Mouse (Mus musculus): ENCODE measurements around the gene Lim2. TPM values are rescaled to one million over a fixed set of nuclear protein-coding genes. Genes with fewer than 3 reads are reported as not detected.

Lim2 gene
- polyA plus RNA-seq (2012; rRNA removed): not detected in 2 replicates

DNA sequence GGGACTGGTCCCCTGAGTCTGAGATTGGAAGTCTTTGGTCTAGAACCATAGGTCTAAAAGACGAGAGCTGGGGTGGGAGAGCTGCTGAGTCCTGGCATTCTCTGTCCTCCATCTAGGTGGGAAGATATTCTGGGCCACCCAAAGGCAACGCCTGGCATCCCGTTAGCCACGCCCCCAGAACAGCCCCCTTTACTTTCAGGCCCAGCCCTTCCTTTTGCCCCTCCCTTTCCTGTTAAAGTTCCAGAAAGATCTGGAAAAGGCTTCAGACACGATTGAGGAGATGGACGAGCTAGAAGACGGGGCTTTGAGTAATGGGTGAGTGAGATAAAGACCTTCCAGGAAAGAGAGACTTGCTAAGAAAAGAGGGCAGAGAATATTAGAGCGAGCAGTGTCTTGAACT lies at the start of gene Lim2:
Gene Lim2 (plus strand): TSS at position 265 of the 400 bp plus-strand sequence.

DNA sequence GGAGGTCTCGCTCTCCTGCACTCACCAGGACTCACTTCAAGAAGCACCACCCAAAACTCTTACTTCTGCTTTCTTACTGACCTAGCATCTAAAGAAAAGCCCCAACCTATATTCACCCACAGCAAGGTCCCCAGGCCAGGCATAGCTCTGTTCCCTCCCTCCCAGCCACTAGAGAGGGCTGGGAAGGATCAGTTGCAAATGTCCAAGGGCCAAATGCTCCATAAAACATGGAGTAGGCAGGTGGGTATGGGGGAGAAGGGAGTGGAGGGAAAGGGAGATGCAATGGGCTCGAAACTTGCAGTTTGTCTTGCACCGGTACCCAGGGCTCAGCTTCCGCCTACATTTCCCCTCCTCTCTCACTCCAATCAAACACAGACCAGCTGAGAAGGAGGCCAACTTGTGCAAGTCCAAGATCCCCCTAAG lies 19.3 kb upstream of the Lim2 start, which contains the start of gene Siglecg:
Gene Siglecg (plus strand): TSS at position 74 of the 423 bp plus-strand sequence.

GRCm38 (mm10) chr7:43436341-43437255 lies 9.1 kb downstream of the Lim2 start, which contains the start of gene Nkg7:
Nkg7 (plus strand) TSS chr7:43437073.

DNA sequence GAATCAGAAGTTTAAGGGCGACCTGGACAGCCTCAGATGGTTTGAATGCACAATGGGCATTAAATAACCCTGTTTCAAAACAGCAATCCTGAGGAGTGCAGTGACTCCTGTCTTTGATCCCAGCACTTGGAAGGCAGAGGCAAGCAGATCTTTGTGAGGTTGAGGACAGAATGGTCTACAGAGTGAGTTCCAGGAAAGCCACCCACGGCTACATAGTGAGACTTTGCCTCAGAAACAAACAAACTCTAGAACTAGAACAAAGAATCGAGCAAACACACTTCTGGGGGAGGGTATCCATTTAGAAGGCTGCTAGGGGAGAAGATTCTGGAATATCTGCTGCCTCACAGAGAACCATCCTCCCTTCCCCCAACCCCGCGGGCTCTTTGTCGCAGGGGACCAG lies 13.0 kb downstream of the Lim2 start, which contains the start of gene Cldnd2:
Gene Cldnd2 (plus strand): TSS at position 301 of the 400 bp plus-strand sequence.

DNA sequence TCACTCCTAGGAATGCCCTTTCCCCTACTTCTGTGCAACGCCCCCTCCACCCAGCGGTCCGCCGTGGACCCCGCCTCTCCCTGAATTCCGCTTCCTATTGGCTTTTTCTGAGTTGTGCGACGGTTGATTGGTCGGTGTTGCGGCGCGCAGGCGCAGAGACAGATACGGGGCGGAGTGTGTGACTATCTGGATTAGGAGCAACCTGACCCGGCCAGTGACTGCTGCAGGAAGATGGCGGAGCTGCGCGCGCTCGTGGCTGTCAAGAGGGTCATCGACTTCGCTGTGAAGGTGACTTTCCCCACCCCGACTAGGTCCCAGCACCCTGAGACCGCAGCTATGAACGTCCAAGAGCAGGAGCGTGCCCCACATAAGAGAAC lies 16.4 kb downstream of the Lim2 start, which contains the start of the genes Etfb and Gm45233:
Gene Etfb (plus strand): TSS at position 167 of the 377 bp plus-strand sequence.
Gene Gm45233 (plus strand): TSS at position 212 of the 377 bp plus-strand sequence.

DNA sequence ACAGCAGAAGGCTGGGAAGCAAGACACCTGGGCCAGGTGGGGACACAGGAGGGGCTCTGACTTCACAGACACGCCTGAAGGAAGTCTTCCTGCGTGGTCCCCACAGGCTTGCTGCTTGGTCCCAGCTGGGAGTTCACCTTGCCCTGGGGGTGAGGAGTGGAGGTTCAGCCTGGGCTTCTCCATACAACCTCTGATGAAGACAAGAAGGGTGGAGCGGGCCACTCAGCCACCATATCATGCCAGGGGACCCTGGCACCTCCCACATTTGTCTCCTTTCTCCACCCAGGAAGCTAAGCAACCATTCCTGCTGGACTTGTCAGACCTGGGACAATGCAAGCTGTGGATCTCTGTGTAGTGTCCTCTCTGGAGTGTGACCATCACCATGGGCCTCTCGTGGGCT lies 35.4 kb downstream of the Lim2 start, which contains the start of gene Vsig10l:
Gene Vsig10l (plus strand): TSS at position 301 of the 400 bp plus-strand sequence.

Other genes with a start within 250 kb of the Lim2 start
- 21.3 and 23.2 TPM in 2 replicates for gene Zfp715, start 114.4 kb upstream of the Lim2 start, polyA plus RNA-seq (2012; rRNA removed)
- gene Siglecf, start 76.3 kb upstream of the Lim2 start, polyA plus RNA-seq (2012; rRNA removed): 0.08 and 0.11 TPM in 2 replicates
- 0.03 and 0.21 TPM in 2 replicates for gene Siglecg, start 19.5 kb upstream of the Lim2 start, polyA plus RNA-seq (2012; rRNA removed)
- 0.08 TPM in 1 of 2 replicates, not detected in the other for gene Nkg7, start 9.4 kb downstream of the Lim2 start, polyA plus RNA-seq (2012; rRNA removed)
- not detected in 2 replicates for gene Cldnd2, start 13.1 kb downstream of the Lim2 start, polyA plus RNA-seq (2012; rRNA removed)
- 67.2 and 78.6 TPM in 2 replicates for gene Etfb, start 16.4 kb downstream of the Lim2 start, polyA plus RNA-seq (2012; rRNA removed)
- 1.2 and 1.4 TPM in 2 replicates for gene Gm45233, start 16.5 kb downstream of the Lim2 start, polyA plus RNA-seq (2012; rRNA removed)
- gene Vsig10l, start 35.5 kb downstream of the Lim2 start, polyA plus RNA-seq (2012; rRNA removed): 7.7 and 9.7 TPM in 2 replicates
- 67.3 and 80.8 TPM in 2 replicates for gene Iglon5, start 62.4 kb downstream of the Lim2 start, polyA plus RNA-seq (2012; rRNA removed)
- not detected in 2 replicates for gene 4931406B18Rik, start 78.3 kb downstream of the Lim2 start, polyA plus RNA-seq (2012; rRNA removed)
- gene Cd33, start 116.8 kb downstream of the Lim2 start, polyA plus RNA-seq (2012; rRNA removed): 0.93 and 1.6 TPM in 2 replicates
- 13.1 and 13.3 TPM in 2 replicates for gene Zfp658, start 134.6 kb downstream of the Lim2 start, polyA plus RNA-seq (2012; rRNA removed)
- gene Zfp719, start 151.9 kb downstream of the Lim2 start, polyA plus RNA-seq (2012; rRNA removed): 8.7 and 9.2 TPM in 2 replicates
- 0.27 and 0.33 TPM in 2 replicates for gene Zfp819, start 179.5 kb downstream of the Lim2 start, polyA plus RNA-seq (2012; rRNA removed)
- gene Ceacam18, start 207.0 kb downstream of the Lim2 start, polyA plus RNA-seq (2012; rRNA removed): 0.03 and 0.08 TPM in 2 replicates
- gene Siglece, start 232.5 kb downstream of the Lim2 start, polyA plus RNA-seq (2012; rRNA removed): 0.16 and 0.19 TPM in 2 replicates
- gene Ctu1, start 244.3 kb downstream of the Lim2 start, polyA plus RNA-seq (2012; rRNA removed): 26.2 and 27.5 TPM in 2 replicates